Comparison of ENCODE assay signal across 11 mouse cellular contexts in genomic region chr1:144197684-144198083, GRCm38 (mm10). TPM values are rescaled to one million over a fixed set of nuclear protein-coding genes. Genes with fewer than 3 reads are reported as not detected.
DNase-seq lines count a peak whose midpoint lies in the region; ATAC-seq and TF ChIP-seq lines count a peak whose summit lies in the region.
"Had no signal": no experiment of that assay in that cellular context is flagged by ENCODE, and none has a peak within 500 bp of the region (broad histone marks: within the 10 kb centered on the region; RNA-seq: fewer than 3 reads in every experiment).

No protein-coding gene starts in this region.

- H3K27me3 ChIP-seq in heart, embryonic 10.5 days (ENCODE audit: insufficient read depth, poor library complexity, severe bottlenecking) = no peaks in the 10 kb centered on the region
- H3K27me3 ChIP-seq in G1E (ENCODE audit: insufficient read depth, low read length) = no peaks in the 10 kb centered on the region
- H3K27me3 ChIP-seq: embryonic facial prominence, embryonic 15.5 days; limb, embryonic 13.5 days had no signal

- H3K9me3 ChIP-seq in heart, embryonic 10.5 days = no peaks in the 10 kb centered on the region
- H3K9me3 ChIP-seq in G1E (replicated peaks) = no peaks in the 10 kb centered on the region
- H3K9me3 ChIP-seq: embryonic facial prominence, embryonic 15.5 days; limb, embryonic 13.5 days had no signal

- H3K4me1 ChIP-seq in heart, embryonic 10.5 days = no peaks in the 10 kb centered on the region
- peaks cover 9% of the 10 kb centered on the region; the same call in 1 of the 2 replicates for H3K4me1 ChIP-seq in G1E (ENCODE audit: insufficient read depth, low read depth, low read length)
- H3K4me1 ChIP-seq: embryonic facial prominence, embryonic 15.5 days; limb, embryonic 13.5 days had no signal

- no peak overlapping the region for H3K27ac ChIP-seq in heart, embryonic 10.5 days
- peak overlapping the region; percentile 95 for H3K27ac ChIP-seq in macrophage
- H3K27ac ChIP-seq: embryonic facial prominence, embryonic 15.5 days; limb, embryonic 13.5 days had no signal

- H3K79me2 ChIP-seq in macrophage (ENCODE audit: inconsistent target) = no peaks in the 10 kb centered on the region

- peak; percentile 43 for DNase-seq in heart, adult 8-10 months (ENCODE audit: low spot score)
- no peak for DNase-seq in heart, embryonic 10.5 days (ENCODE audit: low spot score)
- DNase-seq in 3134 (ENCODE audit: extremely low read depth, insufficient read length, low spot score) = peak; percentile 7
- no peak for DNase-seq in G1E (ENCODE audit: low spot score)
- peak; percentile 11 for DNase-seq in cerebellum, adult 9-10 months
- peak; percentile 85 for DNase-seq in induced T-regulatory cell, adult 2 months (ENCODE audit: low read depth)
- DNase-seq in testis, postnatal 10 days (ENCODE audit: low spot score) = peak; percentile 56

- peak; percentile 55 for TF ChIP-seq CTCF in G1E (IDR thresholded peaks at IDR 0.05; ENCODE audit: low read depth, low read length)

- H3K4me3 ChIP-seq in heart, embryonic 10.5 days = no peak overlapping the region
- H3K4me3 ChIP-seq in G1E (ENCODE audit: low read depth, low read length) = no peak overlapping the region
- no peak overlapping the region for H3K4me3 ChIP-seq in macrophage (ENCODE audit: inconsistent target)
- H3K4me3 ChIP-seq: embryonic facial prominence, embryonic 15.5 days; limb, embryonic 13.5 days had no signal

- H3K36me3 ChIP-seq in heart, embryonic 10.5 days = no peaks in the 10 kb centered on the region
- H3K36me3 ChIP-seq in G1E (replicated peaks) = no peaks in the 10 kb centered on the region
- H3K36me3 ChIP-seq in macrophage (ENCODE audit: inconsistent target) = no peaks in the 10 kb centered on the region
- H3K36me3 ChIP-seq: embryonic facial prominence, embryonic 15.5 days; limb, embryonic 13.5 days had no signal

- ATAC-seq in G1E (ENCODE audit: extremely low read depth, insufficient number of reproducible peaks, low FRiP score, poor library complexity, severe bottlenecking) = no peak

- WGBS in heart, embryonic 10.5 days = 26% methylated on average over 3 of the region's 3 CpGs
- 33% methylated on average over 3 of the region's 3 CpGs for WGBS in macrophage (ENCODE audit: missing documents)

RNA-seq across cellular contexts. Expression of gene Rgs13, which starts 20.5 kb away (rescaled TPM):
- total RNA-seq in heart, adult 8-10 months (2022) = not detected
- polyA plus RNA-seq in heart, embryonic 10.5 days (2016; fragmentation: Nextera tagmentation; extraction: Ambion mirVana) = not detected in 2 replicates
- total RNA-seq in G1E (2014; fragmentation: Nextera tagmentation) = 5.0 and 6.6 TPM in 2 replicates
- 20.4 and 21.9 TPM in 2 replicates for total RNA-seq in G1E (2017)
- 0.14 and 0.30 TPM in 2 replicates for polyA plus RNA-seq in G1E (2012)
- not detected for total RNA-seq in macrophage (2018; cell fraction: chromatin; rRNA removed)
- not detected for total RNA-seq in macrophage (2018; cell fraction: cytosol; rRNA removed)
- not detected for total RNA-seq in macrophage (2018; cell fraction: nucleus; rRNA removed)
- polyA plus RNA-seq in macrophage (2018) = not detected in 3 replicates
- polyA plus RNA-seq: limb, embryonic 13.5 days; testis, adult 2 months had no signal

RNA-seq across cellular contexts. Expression of gene Rgs1, which starts 51.4 kb away (rescaled TPM):
- under 1 TPM in 2 of 4 experiments, not detected in 2; 0.37 to 0.78 TPM for total RNA-seq in heart, adult 8-10 months (2022)
- polyA plus RNA-seq in heart, embryonic 10.5 days (2016; fragmentation: Nextera tagmentation; extraction: Ambion mirVana) = not detected in 2 replicates
- total RNA-seq in G1E (2014; fragmentation: Nextera tagmentation) (101 and 121 TPM in 2 replicates), G1E (2017) (238 and 262 TPM in 2 replicates)
- polyA plus RNA-seq in G1E (2012) (0.99 and 1.6 TPM in 2 replicates), macrophage (2018) (91.7 to 459 TPM (median 223 TPM) in 3 replicates)
- total RNA-seq in macrophage (2018; cell fraction: chromatin; rRNA removed) = 1,000 to 10,000 TPM in 10 of 26 experiments, 100 to 1,000 TPM in 16; 103 to 1,683 (median 774) TPM
- total RNA-seq in macrophage (2018; cell fraction: cytosol; rRNA removed) = 1,000 to 10,000 TPM in 10 of 26 experiments, 100 to 1,000 TPM in 16; 101 to 2,461 (median 791) TPM
- total RNA-seq in macrophage (2018; cell fraction: nucleus; rRNA removed) = 1,000 to 10,000 TPM in 14 of 26 experiments, 100 to 1,000 TPM in 12; 145 to 2,115 (median 1,148) TPM
- polyA plus RNA-seq: testis, adult 2 months had no signal

Comparison
In these comparisons a context has a peak if more than half of its experiments do, and no peak if none do; other contexts are left out.
1. DNase-seq: peak in heart, adult 8-10 months (single experiment), 3134 (single experiment), cerebellum, adult 9-10 months (single experiment), induced T-regulatory cell, adult 2 months (single experiment) and testis, postnatal 10 days (single experiment); none in heart, embryonic 10.5 days (single experiment) and G1E (single experiment).
2. RNA of gene Rgs1, which starts 51.4 kb away (polyA plus RNA-seq): 91.7 to 459 TPM in macrophage; 0.99 to 1.6 TPM in G1E and not detected in heart, embryonic 10.5 days; every median in the first group is over 10 times any median in the second.